Mouse (Mus musculus): ENCODE results near the gene Prdm1. TPM values are rescaled to one million over a fixed set of nuclear protein-coding genes. Genes with fewer than 3 reads are reported as not detected.

Gene Prdm1
- total RNA-seq, 2 experiments from 2014 or later: 0.34 to 0.72 TPM

DNA sequence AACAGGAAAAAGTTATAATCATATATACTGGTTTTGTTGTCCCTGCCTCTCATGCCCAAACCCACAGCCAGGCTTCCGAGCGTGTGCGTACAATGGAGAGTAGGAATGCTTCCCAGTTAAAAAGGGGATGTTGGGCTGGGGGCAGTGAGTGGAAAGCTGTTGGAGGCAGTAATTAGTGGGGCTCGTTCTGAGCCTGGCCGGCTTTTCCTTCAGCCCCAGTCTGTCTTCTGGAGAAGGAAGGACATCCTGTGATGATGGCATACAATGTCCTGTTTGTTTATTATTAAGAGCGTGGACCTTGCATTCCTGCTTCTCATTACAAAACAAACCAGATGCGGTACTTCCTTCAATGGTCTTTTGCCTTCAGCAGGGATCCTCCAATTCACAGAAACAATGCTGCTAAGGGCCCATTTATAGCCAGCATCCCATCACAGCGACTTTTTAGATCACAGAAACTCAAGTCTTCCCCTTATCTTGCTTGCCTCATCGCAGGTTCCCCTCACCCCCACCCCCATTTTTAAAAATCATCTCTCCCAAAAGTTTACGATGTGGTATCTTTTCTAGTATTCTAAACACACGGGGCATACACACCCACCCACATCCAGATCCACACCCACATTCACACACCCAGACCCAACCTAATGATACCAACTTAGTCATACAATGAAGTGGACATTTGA, 68.8 kb downstream of the Prdm1 start:
- peak overlapping the region; percentile 56 for H3K4me3 ChIP-seq
- H3K27ac ChIP-seq: 0 out of 2 replicates have a peak overlapping the region, but pooled peaks have one; percentile 64
- no peak for DNase-seq (ENCODE audit: low spot score in 2 of 2)
- no peak for TF ChIP-seq CTCF (conservative IDR thresholded peaks at IDR 0.05)

GRCm38 (mm10) chr10:44458534-44459315, 69.6 kb downstream of the Prdm1 start:
- Histone ChIP-seq H3K4me3 (peak overlapping the region; percentile 56), H3K27ac (peak overlapping the region; percentile 64)
- peak; percentile 63 for TF ChIP-seq CTCF (conservative IDR thresholded peaks at IDR 0.05)
- DNase-seq (ENCODE audit: low spot score in 2 of 2): peak in 1 of 2 experiments; percentile 16

DNA sequence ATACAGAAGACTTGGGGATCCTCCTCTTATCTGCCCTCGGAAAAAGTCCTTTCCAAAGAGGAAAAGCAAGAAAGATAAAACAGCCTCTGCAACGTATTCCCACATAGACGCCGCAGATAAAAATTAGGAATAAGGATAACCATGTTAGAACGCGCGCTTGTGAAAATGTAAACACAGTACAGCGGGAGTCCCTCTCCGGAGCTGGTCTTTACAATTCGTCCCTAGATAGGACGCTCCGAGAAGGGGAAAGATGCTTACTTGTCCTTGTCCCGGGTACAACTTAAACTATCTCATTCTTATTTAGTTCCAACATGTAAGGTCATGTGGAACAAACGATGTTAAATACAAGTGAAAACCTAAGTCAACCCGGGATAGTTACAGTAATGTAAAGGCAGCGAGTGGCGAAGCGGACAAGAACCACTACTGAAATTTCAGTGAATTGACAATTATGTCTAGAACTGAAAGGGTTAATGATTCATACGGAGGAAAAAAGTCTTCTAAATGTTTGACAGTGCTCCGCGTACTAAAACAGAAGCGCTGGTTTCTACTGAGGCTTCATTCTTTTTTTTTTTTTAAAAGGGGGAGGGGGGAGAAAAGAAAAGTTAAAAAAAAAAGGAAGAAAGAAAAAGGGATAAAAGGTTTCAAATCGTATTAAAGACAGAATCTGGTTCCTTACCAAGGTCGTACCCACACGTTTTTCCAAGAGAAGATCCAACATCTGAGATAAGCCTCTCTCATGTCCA, 70.3 kb downstream of the Prdm1 start:
- no peak for TF ChIP-seq CTCF (conservative IDR thresholded peaks at IDR 0.05)
- DNase-seq (ENCODE audit: low spot score in 2 of 2): no peak
- Histone ChIP-seq H3K4me3 (peak overlapping the region; percentile 56), H3K27ac (peak overlapping the region; percentile 64)

DNA sequence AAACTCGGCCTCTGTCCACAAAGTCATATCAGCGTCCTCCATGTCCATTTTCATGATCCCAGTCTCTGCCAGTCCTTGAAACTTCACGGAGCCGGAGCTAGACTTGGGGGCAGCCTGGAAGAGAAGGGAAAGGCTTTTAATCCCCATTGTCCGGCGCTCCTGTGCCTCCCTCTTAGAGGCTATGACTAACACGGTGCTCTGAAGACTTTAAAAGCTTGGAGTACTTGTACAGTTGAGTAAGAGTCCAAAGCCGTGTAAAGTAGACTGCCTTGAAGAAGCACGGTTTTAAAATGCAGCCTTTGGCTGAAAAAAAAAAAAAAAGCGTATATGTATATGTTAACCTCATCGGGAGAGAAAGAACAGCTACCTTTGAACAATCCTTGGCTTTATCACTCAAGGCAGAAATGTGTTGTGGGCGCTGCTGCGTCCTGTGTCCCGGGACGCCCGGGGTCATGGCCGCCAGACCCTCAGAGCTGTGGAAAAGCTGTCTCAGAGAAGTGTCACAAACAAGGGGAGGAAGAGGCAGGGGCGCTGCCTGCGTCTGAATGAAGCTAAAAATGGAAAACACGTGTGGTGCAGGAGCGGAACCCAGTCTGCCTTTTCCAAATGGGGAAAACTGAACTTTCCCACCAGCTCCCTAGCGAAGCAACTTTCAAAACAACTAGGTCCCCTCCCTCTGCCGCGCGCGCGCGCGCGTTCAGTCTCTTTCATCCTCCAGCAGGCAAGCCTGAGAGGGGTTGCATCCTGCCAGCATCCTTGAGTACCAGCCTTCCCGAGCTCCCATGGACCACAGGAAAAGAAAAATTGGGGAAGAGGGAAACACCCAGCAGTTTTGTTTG, 71.3 kb downstream of the Prdm1 start:
- no peak for DNase-seq (ENCODE audit: low spot score in 2 of 2)
- Histone ChIP-seq H3K4me3 (peak overlapping the region; percentile 56), H3K27ac (no peak overlapping the region)
- no peak for TF ChIP-seq CTCF (conservative IDR thresholded peaks at IDR 0.05)

DNA sequence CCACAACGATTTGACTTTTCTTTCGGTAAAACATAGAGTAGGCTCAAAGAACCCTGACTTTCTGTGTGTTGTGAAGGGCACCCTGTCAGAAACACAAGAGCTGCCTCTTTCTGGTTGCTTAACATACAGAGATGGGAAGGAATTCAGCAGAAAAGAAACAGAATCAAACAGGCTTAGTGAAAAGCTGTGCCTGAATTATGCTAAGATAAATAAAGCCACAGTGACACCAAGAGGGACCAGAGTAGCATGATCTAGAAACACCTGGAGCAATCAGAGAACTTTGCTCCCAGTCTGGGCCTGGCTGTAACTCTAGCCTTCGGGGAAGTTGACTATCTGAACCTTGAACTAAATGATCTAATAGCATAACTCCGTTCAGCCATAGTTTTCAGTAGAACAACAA, 73.5 kb downstream of the Prdm1 start:
- DNase-seq (ENCODE audit: low spot score in 2 of 2): no peak
- Histone ChIP-seq H3K27ac (no peak overlapping the region), H3K4me3 (no peak overlapping the region)
- peak; percentile 70 for TF ChIP-seq CTCF (conservative IDR thresholded peaks at IDR 0.05)

DNA sequence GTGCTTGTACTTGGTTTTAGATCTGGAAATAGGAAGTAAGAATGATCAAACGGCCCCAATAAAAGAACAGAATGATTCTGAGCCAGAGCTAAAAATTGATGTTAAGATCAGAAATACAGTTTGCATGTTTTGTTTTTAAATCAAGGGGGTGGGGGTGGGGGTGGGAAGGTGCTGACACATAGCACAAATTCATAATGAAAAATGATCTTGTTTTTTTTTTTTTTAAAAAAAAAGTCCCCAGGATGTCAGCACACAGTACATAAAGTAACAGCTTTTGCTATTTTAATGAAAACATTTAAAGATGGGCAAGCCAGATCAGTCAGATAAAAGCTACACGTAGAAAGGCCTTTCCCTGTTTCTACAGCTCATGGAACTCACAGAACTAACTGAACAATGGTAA, 74.2 kb downstream of the Prdm1 start:
- TF ChIP-seq CTCF (conservative IDR thresholded peaks at IDR 0.05): no peak
- Histone ChIP-seq H3K27ac (no peak overlapping the region), H3K4me3 (no peak overlapping the region)
- DNase-seq (ENCODE audit: low spot score in 2 of 2): no peak

GRCm38 (mm10) chr10:44450835-44451234, 77.5 kb downstream of the Prdm1 start:
- no peak for DNase-seq (ENCODE audit: low spot score in 2 of 2)
- no peak for TF ChIP-seq CTCF (conservative IDR thresholded peaks at IDR 0.05)
- Histone ChIP-seq H3K4me3 (no peak overlapping the region), H3K27ac (no peak overlapping the region)

DNA sequence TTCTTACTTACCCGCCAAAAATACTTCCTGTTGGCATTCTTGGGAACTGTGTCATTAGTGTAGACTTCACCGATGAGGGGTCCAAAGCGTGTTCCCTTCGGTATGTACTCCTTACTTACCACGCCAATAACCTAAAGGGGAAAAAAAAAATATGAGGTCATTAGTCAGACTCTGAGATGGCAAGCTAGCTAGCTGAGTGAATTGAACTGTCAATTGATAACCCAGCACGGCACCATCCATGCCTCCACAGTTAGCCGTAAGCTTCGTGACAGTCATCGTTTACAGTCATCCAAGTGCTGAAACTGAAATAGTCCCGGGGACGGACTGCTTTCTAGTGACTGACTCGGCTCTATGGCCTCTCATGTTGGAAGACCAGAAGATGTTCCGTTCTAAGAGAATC, 78.2 kb downstream of the Prdm1 start:
- Histone ChIP-seq H3K27ac (no peak overlapping the region), H3K4me3 (no peak overlapping the region)
- TF ChIP-seq CTCF (conservative IDR thresholded peaks at IDR 0.05): no peak
- no peak for DNase-seq (ENCODE audit: low spot score in 2 of 2)

DNA sequence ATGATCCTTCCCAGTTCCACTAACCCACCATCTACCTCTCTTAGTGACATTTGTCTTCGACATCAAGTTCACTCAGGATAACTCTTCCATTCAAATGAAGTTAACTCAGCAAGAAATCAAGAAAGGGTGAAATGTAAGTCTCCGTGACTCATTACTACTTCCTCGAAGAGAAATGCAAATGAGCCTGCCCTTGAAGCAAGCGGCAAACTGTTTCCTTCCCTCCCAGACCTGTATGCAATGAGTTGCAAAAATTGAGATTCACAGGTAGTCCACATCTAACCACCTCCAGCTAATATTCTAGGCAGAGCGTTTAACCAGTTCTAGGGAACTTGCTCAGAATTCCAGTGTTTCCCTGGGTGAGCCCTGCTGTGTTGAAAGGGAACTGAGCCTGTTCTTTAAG, 78.6 kb downstream of the Prdm1 start:
- TF ChIP-seq CTCF (conservative IDR thresholded peaks at IDR 0.05): no peak
- no peak overlapping the region for H3K27ac ChIP-seq
- no peak for DNase-seq (ENCODE audit: low spot score in 2 of 2)
- H3K4me3 ChIP-seq: no peak overlapping the region

- TF ChIP-seq CTCF (conservative IDR thresholded peaks at IDR 0.05): no peak
- Histone ChIP-seq H3K4me3 (peak overlapping the region; percentile 26; the same call in 1 of the 2 replicates), H3K27ac (0 out of 2 replicates have a peak overlapping the region, but pooled peaks have one; percentile 28)
- DNase-seq (ENCODE audit: low spot score in 2 of 2): no peak
Measured at GRCm38 (mm10) chr10:44448165-44448564, 80.1 kb downstream of the Prdm1 start.

- Histone ChIP-seq H3K4me3 (no peak overlapping the region; the same call in 1 of the 2 replicates), H3K27ac (0 out of 2 replicates have a peak overlapping the region, but pooled peaks have one; percentile 28)
- no peak for TF ChIP-seq CTCF (conservative IDR thresholded peaks at IDR 0.05)
- no peak for DNase-seq (ENCODE audit: low spot score in 2 of 2)
Measured at GRCm38 (mm10) chr10:44447406-44448139, 80.7 kb downstream of the Prdm1 start.

Measured in layer of hippocampus, adult 2 months (tissue).